Mouse (Mus musculus) CH12.LX (cell line): ENCODE measurements at regions not wholly inside any gene's neighbourhood (a gene's known extent, or its start where the extent isn't known, plus 50 kb on each side); places are given as distances from the start of the nearest gene placed in this dataset.

Source experiments
- DNase-seq: peaks from one replicate; pipeline ENCODE4 v3.0.0-alpha.2; 2013; ENCODE audit errors: extremely low read depth
- H3K27ac ChIP-seq: 2 replicates; pipeline ENCODE4 v1.5.1; 2012; ENCODE audit warnings: low read depth, mild to moderate bottlenecking, control low read depth, moderate library complexity; ENCODE audit not compliant: insufficient read depth
- H3K27me3 ChIP-seq: replicated peaks from 2 replicates; pipeline ENCODE3; 2012; ENCODE audit warnings: inconsistent platforms
- H3K36me3 ChIP-seq, 2 experiments: replicated peaks in 1 of 2; 2 replicates each; pipeline versions ENCODE3 to v1.6.1; 2012; ENCODE audit warnings: inconsistent platforms in 1 of 2, low read length in 1 of 2, mild to moderate bottlenecking in 1 of 2, mixed read lengths in 1 of 2, moderate library complexity in 1 of 2; ENCODE audit not compliant: control insufficient read depth in 1 of 2, insufficient read depth in 1 of 2
- H3K4me1 ChIP-seq, 2 experiments: 2 replicates each; pipeline ENCODE4 v1.6.1; 2012; ENCODE audit warnings: inconsistent platforms in 1 of 2, moderate library complexity in 1 of 2; ENCODE audit not compliant: insufficient read depth in 2 of 2, control insufficient read depth in 1 of 2
- H3K4me2 ChIP-seq: 2 replicates; pipeline ENCODE4 v1.6.1; 2012; ENCODE audit warnings: low read depth, mild to moderate bottlenecking, control low read depth; ENCODE audit not compliant: poor library complexity, insufficient read depth, severe bottlenecking
- H3K4me3 ChIP-seq, 3 experiments: fragments of 150-350 bp in 1 of 3; sonication (generic) in 1 of 3; replicated peaks in 1 of 3; 2 replicates each; pipeline versions ENCODE3 to v1.5.1; 2011 to 2012; ENCODE audit warnings: low read depth in 2 of 3, low read length in 2 of 3, mild to moderate bottlenecking in 2 of 3, moderate library complexity in 2 of 3, control low read depth in 1 of 3, improper control_type of control experiment in 1 of 3, inconsistent platforms in 1 of 3, mixed read lengths in 1 of 3; ENCODE audit not compliant: poor library complexity in 1 of 3
- H3K79me2 ChIP-seq: replicated peaks from 2 replicates; pipeline ENCODE4 v1.6.1; 2012; ENCODE audit warnings: mild to moderate bottlenecking, moderate library complexity; ENCODE audit not compliant: control insufficient read depth, poor library complexity, insufficient read depth, severe bottlenecking; ENCODE audit errors: extremely low read depth
- H3K9ac ChIP-seq: 2 replicates; pipeline ENCODE4 v1.6.1; 2012; ENCODE audit warnings: low read depth, mild to moderate bottlenecking, control low read depth, moderate library complexity; ENCODE audit not compliant: insufficient read depth
- H3K9me3 ChIP-seq: replicated peaks from 2 replicates; pipeline ENCODE3; 2012; ENCODE audit warnings: low read length, inconsistent platforms, mixed read lengths
- BHLHE40 ChIP-seq: IDR thresholded peaks from 2 replicates; pipeline ENCODE4 v1.6.1; 2011; ENCODE audit warnings: mild to moderate bottlenecking, low read depth, low read length, improper control_type of control experiment
- CHD1 ChIP-seq: IDR thresholded peaks from 2 replicates; pipeline ENCODE4 v1.6.1; 2012; ENCODE audit warnings: low read depth, low read length, improper control_type of control experiment, inconsistent platforms
- CHD2 ChIP-seq: IDR thresholded peaks from 2 replicates; pipeline ENCODE4 v1.6.1; 2011; ENCODE audit warnings: low read length, improper control_type of control experiment
- CTCF ChIP-seq, 2 experiments: IDR thresholded peaks in 1 of 2; conservative IDR thresholded peaks in 1 of 2; 2 replicates each; pipeline ENCODE4 v1.5.1; 2011 to 2012; ENCODE audit warnings: low read depth in 2 of 2, low read length in 2 of 2, improper control_type of control experiment in 1 of 2, inconsistent platforms in 1 of 2, mild to moderate bottlenecking in 1 of 2, moderate library complexity in 1 of 2
- E2F4 ChIP-seq: IDR thresholded peaks from 2 replicates; pipeline ENCODE4 v1.6.1; 2011; ENCODE audit warnings: low read depth, low read length, improper control_type of control experiment; ENCODE audit not compliant: insufficient replicate concordance
- ELF1 ChIP-seq: IDR thresholded peaks from 2 replicates; pipeline ENCODE4 v1.6.1; 2014; ENCODE audit warnings: low read depth, mild to moderate bottlenecking, inconsistent platforms, low read length, improper control_type of control experiment
- EP300 ChIP-seq: IDR thresholded peaks from 2 replicates; pipeline ENCODE4 v1.6.1; 2011; ENCODE audit warnings: low read length, improper control_type of control experiment
- ETS1 ChIP-seq: conservative IDR thresholded peaks from 2 replicates; pipeline ENCODE4 v1.6.1; 2012; ENCODE audit warnings: low read depth, mild to moderate bottlenecking, inconsistent platforms, low read length, improper control_type of control experiment, moderate library complexity
- GABPA ChIP-seq: IDR thresholded peaks from 2 replicates; pipeline ENCODE4 v1.6.1; 2012; ENCODE audit warnings: low read depth, low read length, improper control_type of control experiment, inconsistent platforms; ENCODE audit not compliant: insufficient replicate concordance
- HCFC1 ChIP-seq: IDR thresholded peaks from 2 replicates; pipeline ENCODE4 v1.6.1; 2012; ENCODE audit warnings: low read depth, mild to moderate bottlenecking, inconsistent platforms, low read length, improper control_type of control experiment
- IRF4 ChIP-seq: IDR thresholded peaks from 2 replicates; pipeline ENCODE4 v1.6.1; 2014; ENCODE audit warnings: low read depth, mild to moderate bottlenecking, inconsistent platforms, low read length, improper control_type of control experiment
- JUN ChIP-seq: IDR thresholded peaks from 2 replicates; pipeline ENCODE4 v1.6.1; 2011; ENCODE audit warnings: low read depth, mild to moderate bottlenecking, low read length, improper control_type of control experiment, moderate library complexity; ENCODE audit not compliant: insufficient read depth
- JUND ChIP-seq: conservative IDR thresholded peaks from 2 replicates; pipeline ENCODE4 v1.6.1; 2011; ENCODE audit warnings: low read depth, low read length, improper control_type of control experiment
- KAT2A ChIP-seq: IDR thresholded peaks from 2 replicates; pipeline ENCODE4 v1.6.1; 2012; ENCODE audit warnings: low read length, improper control_type of control experiment, inconsistent platforms; ENCODE audit not compliant: insufficient replicate concordance
- MAFK ChIP-seq: IDR thresholded peaks from 2 replicates; pipeline ENCODE4 v1.6.1; 2011; ENCODE audit warnings: low read length, improper control_type of control experiment; ENCODE audit not compliant: insufficient replicate concordance
- MAX ChIP-seq: IDR thresholded peaks from 2 replicates; pipeline ENCODE4 v1.6.1; 2011; ENCODE audit warnings: low read length, improper control_type of control experiment
- MAZ ChIP-seq: IDR thresholded peaks from 2 replicates; pipeline ENCODE4 v1.6.1; 2012; ENCODE audit warnings: low read depth, mild to moderate bottlenecking, inconsistent platforms, low read length, improper control_type of control experiment, moderate library complexity
- MEF2A ChIP-seq: IDR thresholded peaks from 2 replicates; pipeline ENCODE4 v1.6.1; 2014; ENCODE audit warnings: low read depth, mild to moderate bottlenecking, inconsistent platforms, low read length, improper control_type of control experiment, borderline replicate concordance
- MXI1 ChIP-seq: IDR thresholded peaks from 2 replicates; pipeline ENCODE4 v1.6.1; 2011; ENCODE audit warnings: mild to moderate bottlenecking, low read depth, low read length, improper control_type of control experiment
- MYC ChIP-seq: IDR thresholded peaks from 2 replicates; pipeline ENCODE4 v1.6.1; 2011; ENCODE audit warnings: low read depth, mild to moderate bottlenecking, improper control_type of control experiment, low read length
- NELFE ChIP-seq: IDR thresholded peaks from 2 replicates; pipeline ENCODE4 v1.6.1; 2011; ENCODE audit warnings: low read depth, low read length, improper control_type of control experiment
- NRF1 ChIP-seq: IDR thresholded peaks from 2 replicates; pipeline ENCODE4 v1.6.1; 2014; ENCODE audit warnings: low read depth, mild to moderate bottlenecking, inconsistent platforms, low read length, improper control_type of control experiment, moderate library complexity
- PAX5 ChIP-seq: IDR thresholded peaks from 2 replicates; pipeline ENCODE4 v1.6.1; 2012; ENCODE audit warnings: low read length, inconsistent platforms, mixed read lengths
- POLR2A ChIP-seq: IDR thresholded peaks from 2 replicates; pipeline ENCODE4 v1.6.1; 2011; ENCODE audit warnings: low read depth, mild to moderate bottlenecking, improper control_type of control experiment, low read length
- POLR2AphosphoS2 ChIP-seq: IDR thresholded peaks from 2 replicates; pipeline ENCODE4 v1.6.1; 2011; ENCODE audit warnings: low read depth, low read length, improper control_type of control experiment
- RAD21 ChIP-seq: IDR thresholded peaks from 2 replicates; pipeline ENCODE4 v1.6.1; 2011; ENCODE audit warnings: low read depth, mild to moderate bottlenecking, low read length, improper control_type of control experiment, moderate library complexity
- RCOR1 ChIP-seq: conservative IDR thresholded peaks from 2 replicates; pipeline ENCODE4 v1.6.1; 2012; ENCODE audit warnings: low read depth, mild to moderate bottlenecking, inconsistent platforms, low read length, improper control_type of control experiment
- SIN3A ChIP-seq: IDR thresholded peaks from 2 replicates; pipeline ENCODE4 v1.6.1; 2012; ENCODE audit warnings: low read length, improper control_type of control experiment, inconsistent platforms
- SMC3 ChIP-seq: IDR thresholded peaks from 2 replicates; pipeline ENCODE4 v1.6.1; 2011; ENCODE audit warnings: low read depth, low read length, improper control_type of control experiment
- TBP ChIP-seq: conservative IDR thresholded peaks from 2 replicates; pipeline ENCODE4 v1.6.1; 2011; ENCODE audit warnings: low read depth, low read length, improper control_type of control experiment
- TCF12 ChIP-seq: IDR thresholded peaks from 2 replicates; pipeline ENCODE4 v1.6.1; 2014; ENCODE audit warnings: low read depth, mild to moderate bottlenecking, inconsistent platforms, low read length, improper control_type of control experiment
- UBTF ChIP-seq: IDR thresholded peaks from 2 replicates; pipeline ENCODE4 v1.6.1; 2012; ENCODE audit warnings: low read depth, mild to moderate bottlenecking, inconsistent platforms, low read length, improper control_type of control experiment, moderate library complexity
- USF1 ChIP-seq: IDR thresholded peaks from 2 replicates; pipeline ENCODE4 v1.6.1; 2014; ENCODE audit warnings: low read depth, mild to moderate bottlenecking, inconsistent platforms, low read length, improper control_type of control experiment
- USF2 ChIP-seq: conservative IDR thresholded peaks from 2 replicates; pipeline ENCODE4 v1.6.1; 2011; ENCODE audit warnings: low read depth, low read length, improper control_type of control experiment
- ZC3H11A ChIP-seq: IDR thresholded peaks from 2 replicates; pipeline ENCODE4 v1.6.1; 2012; ENCODE audit warnings: low read depth, mild to moderate bottlenecking, inconsistent platforms, low read length, improper control_type of control experiment
- ZKSCAN1 ChIP-seq: IDR thresholded peaks from 2 replicates; pipeline ENCODE4 v1.6.1; 2012; ENCODE audit warnings: low read depth, inconsistent platforms, low read length, improper control_type of control experiment, borderline replicate concordance
- ZMIZ1 ChIP-seq: IDR thresholded peaks from 2 replicates; pipeline ENCODE4 v1.6.1; 2012; ENCODE audit warnings: low read depth, mild to moderate bottlenecking, inconsistent platforms, low read length, improper control_type of control experiment
- ZNF384 ChIP-seq: IDR thresholded peaks from 2 replicates; pipeline ENCODE4 v1.6.1; 2012; ENCODE audit warnings: low read depth, low read length, improper control_type of control experiment, inconsistent platforms
- dilution Hi-C: fragments of 300-500 bp; cut with MboI; formaldehyde crosslinking; loops from 2 replicates; pipeline ENCODE4 v1.14.3; 2020; ENCODE audit warnings: low sequenced_read_pairs; ENCODE audit not compliant: extremely low pct_unique_long_range_greater_than_20kb, extremely low pct_ligation_motif_present
- in situ Hi-C: fragments of 300-500 bp; cut with MboI; formaldehyde crosslinking; loops from 3 replicates; pipeline ENCODE4 v1.14.3; 2019; ENCODE audit warnings: low sequenced_read_pairs, low pct_ligation_motif_present, low pct_unique_long_range_greater_than_20kb, mixed read lengths

DNA sequence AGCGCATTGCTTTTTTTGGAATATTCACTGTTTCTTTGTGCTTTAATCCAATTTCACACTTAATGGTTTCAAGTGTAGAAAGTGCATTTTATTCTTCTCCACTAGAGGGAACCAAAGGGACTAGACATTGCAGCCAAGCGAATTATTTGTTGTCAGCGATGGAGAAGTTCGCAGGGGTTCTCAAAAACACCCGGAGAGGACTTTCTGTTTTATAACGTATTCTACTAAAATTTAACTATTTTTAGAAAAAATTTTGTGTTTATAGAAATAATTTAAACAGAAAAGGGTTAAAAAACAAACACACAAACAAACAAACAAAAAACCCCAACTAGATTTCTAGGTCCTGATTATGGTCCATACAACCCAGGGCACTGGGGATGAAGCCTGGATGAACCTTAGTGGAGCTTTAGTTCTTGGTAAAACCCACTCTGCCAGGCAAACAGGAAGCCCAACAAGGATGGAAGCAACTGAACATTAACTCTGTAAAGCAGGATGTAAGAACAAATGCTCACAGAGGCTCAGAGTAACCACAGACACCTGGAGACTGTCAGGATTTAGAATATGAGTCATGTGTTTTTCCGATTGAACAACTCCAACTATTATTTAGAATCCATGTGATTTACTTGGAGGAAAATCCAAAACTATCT is 61.8 kb upstream of the Fam184a start:
- Histone ChIP-seq H3K27ac (no peak overlapping the region), H3K79me2 (no peaks in the 10 kb centered on the region), H3K4me1 (peaks cover 0 to 13% of the 10 kb centered on the region in 2 experiments; a peak in 2 of 4 replicates), H3K27me3 (no peaks in the 10 kb centered on the region), H3K9me3 (no peaks in the 10 kb centered on the region), H3K36me3 (no peaks in the 10 kb centered on the region), H3K4me2 (peak overlapping the region; percentile 63; the same call in 1 of the 2 replicates), H3K4me3 (no peak overlapping the region), H3K9ac (no peak overlapping the region)
- in situ Hi-C loops (no loop called here), dilution Hi-C loops (no loop called here)
- peak; percentile 71 for DNase-seq
- TF ChIP-seq KAT2A, result no peak
- TF ChIP-seq MAZ, result no peak
- peak; percentile 89 for TF ChIP-seq MEF2A
- TF ChIP-seq PAX5, result no peak
- TF ChIP-seq SMC3, result peak; percentile 53
- TF ChIP-seq POLR2A, result no peak
- TF ChIP-seq CHD1, result no peak
- no peak for TF ChIP-seq ZKSCAN1
- TF ChIP-seq IRF4, result no peak
- TF ChIP-seq TBP, result no peak
- no peak for TF ChIP-seq MYC
- peak; percentile 81 for TF ChIP-seq JUN
- no peak for TF ChIP-seq CHD2
- no peak for TF ChIP-seq UBTF
- TF ChIP-seq MXI1, result no peak
- TF ChIP-seq CTCF (conservative IDR thresholded peaks at IDR 0.05 in 1 of 2, IDR thresholded peaks at IDR 0.05 in 1 of 2; ENCODE audit: low read depth in 2 of 2, low read length in 2 of 2), result peak; percentile 52 to 77
- no peak for TF ChIP-seq RCOR1
- peak; percentile 82 for TF ChIP-seq JUND
- peak; percentile 79 for TF ChIP-seq RAD21
- no peak for TF ChIP-seq USF2
- no peak for TF ChIP-seq MAFK
- no peak for TF ChIP-seq ELF1
- TF ChIP-seq ETS1, result peak; percentile 69; the same call in 1 of the 2 replicates
- TF ChIP-seq POLR2AphosphoS2, result no peak
- TF ChIP-seq BHLHE40, result 0 out of 2 replicates have a peak, but pooled peaks have one; percentile 28
- TF ChIP-seq E2F4, result no peak
- TF ChIP-seq GABPA, result no peak
- peak; percentile 28 for TF ChIP-seq ZC3H11A
- 0 out of 2 replicates have a peak, but pooled peaks have one; percentile 14 for TF ChIP-seq HCFC1
- TF ChIP-seq USF1, result no peak
- no peak for TF ChIP-seq MAX
- peak; percentile 91 for TF ChIP-seq EP300
- TF ChIP-seq SIN3A, result no peak
- no peak for TF ChIP-seq NELFE
- TF ChIP-seq NRF1, result no peak
- no peak for TF ChIP-seq ZMIZ1
- no peak for TF ChIP-seq ZNF384
- TF ChIP-seq TCF12, result 0 out of 2 replicates have a peak, but pooled peaks have one; percentile 23
